Comparison of ENCODE assay signal across 11 mouse cellular contexts in genomic region chr8:3395246-3395645, GRCm38 (mm10). TPM values are rescaled to one million over a fixed set of nuclear protein-coding genes. Genes with fewer than 3 reads are reported as not detected.
DNase-seq lines count a peak whose midpoint lies in the region; ATAC-seq and TF ChIP-seq lines count a peak whose summit lies in the region.
"Had no signal": no experiment of that assay in that cellular context is flagged by ENCODE, and none has a peak within 500 bp of the region (broad histone marks: within the 10 kb centered on the region; RNA-seq: fewer than 3 reads in every experiment).

No protein-coding gene starts in this region.

- no peak for ATAC-seq in kidney, postnatal 0 days (replicated peaks; ENCODE audit: low FRiP score, low read depth)
- ATAC-seq in embryonic facial prominence, embryonic 12.5 days (ENCODE audit: insufficient number of reproducible peaks, insufficient read depth, low FRiP score, low TSS enrichment), result no peak
- no peak for ATAC-seq in hindbrain, embryonic 13.5 days (ENCODE audit: low FRiP score)
- ATAC-seq in neural tube, embryonic 15.5 days (ENCODE audit: low FRiP score), result no peak
- ATAC-seq in erythroid progenitor cell, adult 5-6 weeks (replicated peaks; ENCODE audit: low FRiP score, poor library complexity, severe bottlenecking), result no peak

- H3K9ac ChIP-seq in kidney, postnatal 0 days (ENCODE audit: low read depth, low read length), result peak overlapping the region; percentile 37; the same call in 1 of the 2 replicates
- H3K9ac ChIP-seq in embryonic facial prominence, embryonic 12.5 days, result 0 out of 2 replicates have a peak overlapping the region, but pooled peaks have one; percentile 4
- peak overlapping the region; percentile 14 for H3K9ac ChIP-seq in hindbrain, embryonic 13.5 days
- 0 out of 2 replicates have a peak overlapping the region, but pooled peaks have one; percentile 8 for H3K9ac ChIP-seq in neural tube, embryonic 15.5 days (replicated peaks)

- no peak for TF ChIP-seq CTCF in kidney, postnatal 0 days (IDR thresholded peaks at IDR 0.05; ENCODE audit: low read depth)

- H3K4me2 ChIP-seq in kidney, postnatal 0 days (ENCODE audit: low read length), result peak overlapping the region; percentile 88
- peak overlapping the region; percentile 87; the same call in 1 of the 2 replicates for H3K4me2 ChIP-seq in embryonic facial prominence, embryonic 12.5 days (replicated peaks)
- peak overlapping the region; percentile 90 for H3K4me2 ChIP-seq in hindbrain, embryonic 13.5 days
- H3K4me2 ChIP-seq in neural tube, embryonic 15.5 days, result peak overlapping the region; percentile 83

- WGBS in kidney, postnatal 0 days, result 28% methylated on average over 4 of the region's 4 CpGs
- WGBS in embryonic facial prominence, embryonic 12.5 days, result 17% methylated on average over 4 of the region's 4 CpGs
- 16% methylated on average over 4 of the region's 4 CpGs for WGBS in hindbrain, embryonic 13.5 days
- 10% methylated on average over 4 of the region's 4 CpGs for WGBS in neural tube, embryonic 15.5 days

- peaks cover 9% of the 10 kb centered on the region for H3K4me1 ChIP-seq in kidney, postnatal 0 days (replicated peaks; ENCODE audit: insufficient read depth, low read length)
- peaks cover 25% of the 10 kb centered on the region for H3K4me1 ChIP-seq in embryonic facial prominence, embryonic 12.5 days
- peaks cover 33% of the 10 kb centered on the region for H3K4me1 ChIP-seq in hindbrain, embryonic 13.5 days (replicated peaks)
- peaks cover 30% of the 10 kb centered on the region for H3K4me1 ChIP-seq in neural tube, embryonic 15.5 days

- H3K9me3 ChIP-seq in kidney, postnatal 0 days (replicated peaks; ENCODE audit: low read length), result no peaks in the 10 kb centered on the region
- H3K9me3 ChIP-seq in embryonic facial prominence, embryonic 12.5 days, result no peaks in the 10 kb centered on the region
- H3K9me3 ChIP-seq in hindbrain, embryonic 13.5 days, result no peaks in the 10 kb centered on the region
- H3K9me3 ChIP-seq in neural tube, embryonic 15.5 days (replicated peaks), result no peaks in the 10 kb centered on the region

- no peak for DNase-seq in kidney, postnatal 0 days (ENCODE audit: low spot score)
- no peak for DNase-seq in kidney, adult 11 months
- DNase-seq in frontal cortex, postnatal 25 days (ENCODE audit: low spot score in 2 of 2), result no peak
- DNase-seq: retina, postnatal 1 day; thymus, adult 18-20 months had no signal

- H3K36me3 ChIP-seq in kidney, postnatal 0 days (ENCODE audit: insufficient read depth, low read length), result no peaks in the 10 kb centered on the region
- H3K36me3 ChIP-seq in embryonic facial prominence, embryonic 12.5 days, result no peaks in the 10 kb centered on the region; the same call in 1 of the 2 replicates
- H3K36me3 ChIP-seq in hindbrain, embryonic 13.5 days, result peaks cover 9% of the 10 kb centered on the region
- no peaks in the 10 kb centered on the region for H3K36me3 ChIP-seq in neural tube, embryonic 15.5 days

- H3K27ac ChIP-seq in kidney, postnatal 0 days, result peak overlapping the region; percentile 75
- H3K27ac ChIP-seq in embryonic facial prominence, embryonic 12.5 days, result no peak overlapping the region
- H3K27ac ChIP-seq in hindbrain, embryonic 13.5 days, result peak overlapping the region; percentile 69
- H3K27ac ChIP-seq in neural tube, embryonic 15.5 days (replicated peaks), result peak overlapping the region; percentile 64; the same call in 1 of the 2 replicates

- H3K4me3 ChIP-seq in kidney, postnatal 0 days (replicated peaks; ENCODE audit: low read depth, low read length), result no peak overlapping the region
- no peak overlapping the region for H3K4me3 ChIP-seq in embryonic facial prominence, embryonic 12.5 days
- H3K4me3 ChIP-seq in hindbrain, embryonic 13.5 days, result 0 out of 2 replicates have a peak overlapping the region, but pooled peaks have one; percentile 83
- H3K4me3 ChIP-seq in neural tube, embryonic 15.5 days (replicated peaks), result 0 out of 2 replicates have a peak overlapping the region, but pooled peaks have one; percentile 7

- no peaks in the 10 kb centered on the region for H3K27me3 ChIP-seq in kidney, postnatal 0 days (ENCODE audit: insufficient read depth, low read length)
- no peaks in the 10 kb centered on the region for H3K27me3 ChIP-seq in embryonic facial prominence, embryonic 12.5 days
- no peaks in the 10 kb centered on the region for H3K27me3 ChIP-seq in hindbrain, embryonic 13.5 days
- no peaks in the 10 kb centered on the region for H3K27me3 ChIP-seq in neural tube, embryonic 15.5 days (replicated peaks)

RNA-seq across cellular contexts. Expression of gene Arhgef18, which starts 2.4 kb away (rescaled TPM):
- 9.6 and 10.6 TPM in 2 replicates for polyA plus RNA-seq in kidney, postnatal 0 days (2015; fragmentation: Nextera tagmentation; extraction: Ambion mirVana)
- polyA plus RNA-seq in embryonic facial prominence, embryonic 12.5 days (2016; fragmentation: Nextera tagmentation; extraction: Ambion mirVana), result 11.4 and 13.0 TPM in 2 replicates
- polyA plus RNA-seq in hindbrain, embryonic 13.5 days (2015; fragmentation: Nextera tagmentation; extraction: Ambion mirVana), result 10.0 and 12.0 TPM in 2 replicates
- polyA plus RNA-seq in neural tube, embryonic 15.5 days (2015; fragmentation: Nextera tagmentation; extraction: Ambion mirVana), result 8.1 and 9.5 TPM in 2 replicates
- 7.2 and 7.5 TPM in 2 replicates for total RNA-seq in erythroid progenitor cell, adult 5-6 weeks (2015; ENCODE audit: low replicate concordance)
- 3.0 and 5.4 TPM in 2 replicates for total RNA-seq in erythroid progenitor cell, adult 5-6 weeks (2017; ENCODE audit: low replicate concordance)

RNA-seq across cellular contexts. Expression of gene A430078G23Rik, which starts 42.0 kb away (rescaled TPM):
- 0.05 and 0.24 TPM in 2 replicates for polyA plus RNA-seq in kidney, postnatal 0 days (2015; fragmentation: Nextera tagmentation; extraction: Ambion mirVana)
- not detected in 2 replicates for polyA plus RNA-seq in embryonic facial prominence, embryonic 12.5 days (2016; fragmentation: Nextera tagmentation; extraction: Ambion mirVana)
- polyA plus RNA-seq in hindbrain, embryonic 13.5 days (2015; fragmentation: Nextera tagmentation; extraction: Ambion mirVana), result not detected in 2 replicates
- 1.1 TPM in 1 of 2 replicates, not detected in the other for polyA plus RNA-seq in neural tube, embryonic 15.5 days (2015; fragmentation: Nextera tagmentation; extraction: Ambion mirVana)
- total RNA-seq in erythroid progenitor cell, adult 5-6 weeks (2015; ENCODE audit: low replicate concordance), result 1.3 and 4.7 TPM in 2 replicates
- 2.4 and 2.8 TPM in 2 replicates for total RNA-seq in erythroid progenitor cell, adult 5-6 weeks (2017; ENCODE audit: low replicate concordance)
- total RNA-seq: gastrocnemius, adult 8-10 months; left cerebral cortex, postnatal 10 days had no signal

Comparison
In these comparisons a context has a peak if more than half of its experiments do, and no peak if none do; other contexts are left out.
1. H3K4me3 ChIP-seq: peak in hindbrain, embryonic 13.5 days (single experiment) and neural tube, embryonic 15.5 days (single experiment); none in kidney, postnatal 0 days (single experiment) and embryonic facial prominence, embryonic 12.5 days (single experiment).
2. Peak in every context shown above with its lines, with median percentiles within 50 percentile points of each other: H3K4me2 ChIP-seq and H3K9ac ChIP-seq.